Mouse (Mus musculus): ENCODE measurements at regions not wholly inside any gene's neighbourhood (a gene's known extent, or its start where the extent isn't known, plus 50 kb on each side); places are given as distances from the start of the nearest gene placed in this dataset.

DNA sequence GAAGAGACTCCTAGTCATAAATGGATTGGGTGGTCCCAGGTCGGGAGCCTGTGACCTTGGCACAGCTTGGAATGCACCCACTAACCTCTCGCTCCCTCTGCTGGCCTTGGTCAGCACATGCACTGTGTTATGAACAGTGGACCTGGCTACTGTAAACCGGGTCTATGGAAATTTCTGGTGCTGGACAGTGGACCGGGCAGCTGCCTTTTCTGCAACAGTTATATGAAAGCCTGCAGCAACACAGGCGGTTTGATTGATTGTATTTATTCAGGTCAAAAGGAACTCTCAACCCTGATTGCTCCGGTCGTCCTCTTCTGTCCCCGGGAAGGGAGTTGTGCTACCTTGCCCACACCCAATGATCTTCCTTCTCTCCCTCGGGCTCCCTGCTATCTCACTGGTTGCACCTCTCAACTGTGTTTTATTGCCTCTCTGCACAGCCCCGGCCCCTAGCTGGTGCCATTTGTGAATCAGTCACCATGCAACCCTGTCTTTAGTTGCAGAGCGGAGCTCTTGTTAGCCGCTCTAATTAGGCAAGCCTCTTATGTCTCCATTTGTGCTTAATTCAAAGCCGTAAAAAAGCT, 99.6 kb upstream of the Slc25a26 start:
- CTCF ChIA-PET: interaction anchor here (0.7 to 2.3 kb wide), 12 partner anchors 9 to 321 kb away, joined by 3 to 6 read pairs (median 3); no protein-coding TSS in a partner anchor
- no peaks in the 10 kb centered on the region for H3K27me3 ChIP-seq
- POLR2A ChIA-PET: no interaction called here
- ATAC-seq: peak; percentile 69
- TF ChIP-seq CTCF (IDR thresholded peaks at IDR 0.05): peak; percentile 94
- no peak for DNase-seq (ENCODE audit: low read depth, low spot score)
- in situ Hi-C loops (cut with MboI; ENCODE audit: low pct_unique_long_range_greater_than_20kb): loop anchor here (5.0 kb wide), 1 partner anchor 318 kb away; no protein-coding TSS in a partner anchor

DNA sequence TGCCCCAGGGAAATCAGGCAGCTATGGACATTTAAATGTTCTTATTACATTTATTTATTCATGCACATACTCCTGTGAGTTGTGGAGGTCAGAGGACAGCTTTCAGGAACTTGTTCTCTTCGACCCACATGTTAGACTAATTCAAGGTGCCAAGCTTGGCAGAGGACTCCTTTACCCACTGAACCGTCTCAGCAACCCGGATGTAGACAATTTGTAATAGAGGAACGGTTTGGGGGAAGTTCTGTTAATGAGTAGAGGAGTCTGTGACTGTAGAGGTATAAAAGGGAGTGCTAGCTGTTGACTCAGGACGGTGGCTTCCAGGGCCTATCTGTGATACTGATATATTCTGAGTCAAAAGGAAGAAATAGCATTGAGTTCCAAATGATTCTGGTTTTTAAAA, 107.4 kb upstream of the Magi1 start:
- ChIA-PET POLR2A (interaction anchor here (1.1 kb wide), 1 partner anchor 17 kb away, joined by 5 read pairs; no protein-coding TSS in a partner anchor), CTCF (interaction anchor here (1.2 kb wide), 1 partner anchor 16 kb away, joined by 3 read pairs; no protein-coding TSS in a partner anchor)
- DNase-seq (ENCODE audit: low read depth, low spot score) (peak; percentile 27), ATAC-seq (no peak)
- in situ Hi-C loops (cut with MboI; ENCODE audit: low pct_unique_long_range_greater_than_20kb): no loop called here
- H3K27me3 ChIP-seq: no peaks in the 10 kb centered on the region
- no peak for TF ChIP-seq CTCF (IDR thresholded peaks at IDR 0.05)

DNA sequence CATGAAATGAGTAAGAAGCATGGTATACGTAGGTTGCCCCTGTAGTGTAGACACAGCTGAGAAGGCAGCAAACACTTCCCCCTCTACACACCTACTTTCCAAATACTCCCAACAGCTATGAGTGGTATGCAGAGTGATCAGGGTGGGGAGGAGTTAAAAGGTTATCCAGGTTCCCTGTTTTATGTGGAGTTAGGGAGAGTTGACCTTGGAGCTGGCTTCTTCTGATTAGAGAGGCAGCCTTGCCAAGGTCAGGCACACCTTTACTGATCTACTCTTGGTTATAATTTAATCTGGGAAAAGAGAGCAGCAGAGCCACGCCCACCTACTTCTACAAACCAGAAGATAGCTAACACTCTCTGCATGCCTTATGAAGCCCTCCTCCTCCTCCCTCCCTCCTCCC, 106.7 kb upstream of the Magi1 start:
- DNase-seq (ENCODE audit: low read depth, low spot score) (no peak), ATAC-seq (no peak)
- H3K27me3 ChIP-seq: no peaks in the 10 kb centered on the region
- ChIA-PET POLR2A (interaction anchor here (0.7 to 1.1 kb wide), 2 partner anchors 18 to 150 kb away, joined by 5 to 8 read pairs; no protein-coding TSS in a partner anchor), CTCF (interaction anchor here (0.8 kb wide), 1 partner anchor 17 kb away, joined by 3 read pairs; no protein-coding TSS in a partner anchor)
- no peak for TF ChIP-seq CTCF (IDR thresholded peaks at IDR 0.05)
- in situ Hi-C loops (cut with MboI; ENCODE audit: low pct_unique_long_range_greater_than_20kb): no loop called here

DNA sequence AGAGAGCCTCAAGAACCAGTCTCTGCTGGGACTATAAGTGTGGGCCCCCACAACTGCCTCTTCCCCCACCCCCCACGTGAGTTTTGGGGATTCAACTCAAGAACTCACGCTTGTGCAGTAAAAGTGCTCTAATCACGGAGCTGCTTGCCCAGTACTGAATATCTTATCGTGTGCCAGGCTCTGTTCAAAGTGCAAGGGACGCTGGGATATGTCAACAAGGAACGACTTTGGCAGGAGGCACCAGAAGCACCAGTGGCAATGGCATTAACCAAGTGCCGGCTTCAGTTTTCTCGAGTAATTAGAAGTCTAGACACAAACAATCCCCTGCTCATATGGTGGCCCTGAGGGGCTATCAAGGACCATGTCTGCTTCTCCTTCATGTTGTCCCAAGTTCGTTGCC, 106.0 kb upstream of the Magi1 start:
- CTCF ChIA-PET: no interaction called here
- POLR2A ChIA-PET: interaction anchor here (0.7 kb wide), 2 partner anchors 81 to 149 kb away, joined by 5 to 8 read pairs; no protein-coding TSS in a partner anchor
- in situ Hi-C loops (cut with MboI; ENCODE audit: low pct_unique_long_range_greater_than_20kb): no loop called here
- ATAC-seq (no peak), DNase-seq (ENCODE audit: low read depth, low spot score) (no peak)
- no peaks in the 10 kb centered on the region for H3K27me3 ChIP-seq
- no peak for TF ChIP-seq CTCF (IDR thresholded peaks at IDR 0.05)

DNA sequence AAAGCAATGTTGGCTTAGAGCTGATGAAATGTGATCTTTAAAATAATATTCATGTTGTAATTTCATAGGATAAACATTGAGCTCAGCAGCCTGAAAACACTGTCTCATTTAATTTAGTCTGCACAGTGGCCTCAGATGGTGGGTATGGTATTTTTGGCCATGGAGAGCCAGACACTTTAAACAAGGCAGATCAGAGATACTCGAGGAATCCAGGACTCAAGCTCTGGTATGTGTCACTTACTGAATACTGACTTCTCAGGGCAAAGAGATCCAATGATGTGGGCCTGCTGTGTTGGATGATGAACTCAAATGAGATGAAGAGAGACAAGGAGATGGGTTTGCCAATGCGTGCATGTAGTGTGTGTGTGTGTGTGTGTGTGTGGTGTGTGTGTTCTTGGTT, 103.9 kb upstream of the Magi1 start:
- DNase-seq (ENCODE audit: low read depth, low spot score) (no peak), ATAC-seq (no peak)
- in situ Hi-C loops (cut with MboI; ENCODE audit: low pct_unique_long_range_greater_than_20kb): no loop called here
- H3K27me3 ChIP-seq: no peaks in the 10 kb centered on the region
- no peak for TF ChIP-seq CTCF (IDR thresholded peaks at IDR 0.05)
- CTCF ChIA-PET: interaction anchor here (1.3 kb wide), 1 partner anchor 13 kb away, joined by 3 read pairs; no protein-coding TSS in a partner anchor
- POLR2A ChIA-PET: no interaction called here

DNA sequence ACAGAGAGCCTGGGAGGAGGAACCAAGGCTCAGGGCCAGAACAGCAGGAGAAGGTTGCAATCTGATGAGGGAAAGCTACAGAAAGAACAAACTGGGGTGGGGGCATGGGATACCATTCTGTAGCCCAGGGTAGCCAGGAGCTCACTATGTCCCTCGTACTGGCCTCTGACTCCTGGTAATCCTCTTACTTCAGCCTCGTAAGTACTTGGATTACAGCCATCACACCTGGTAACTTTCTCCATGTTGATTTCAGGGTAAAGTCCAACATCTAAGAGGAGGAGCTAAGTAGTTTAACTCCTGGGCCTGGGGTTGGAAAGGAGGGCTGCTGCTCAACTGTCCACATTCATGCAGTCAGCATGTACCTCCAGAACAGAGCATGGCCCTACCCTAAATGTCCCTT, 101.8 kb upstream of the Magi1 start:
- no peaks in the 10 kb centered on the region for H3K27me3 ChIP-seq
- no peak for TF ChIP-seq CTCF (IDR thresholded peaks at IDR 0.05)
- CTCF ChIA-PET: no interaction called here
- POLR2A ChIA-PET: no interaction called here
- DNase-seq (ENCODE audit: low read depth, low spot score): no peak
- no peak for ATAC-seq
- in situ Hi-C loops (cut with MboI; ENCODE audit: low pct_unique_long_range_greater_than_20kb): no loop called here

DNA sequence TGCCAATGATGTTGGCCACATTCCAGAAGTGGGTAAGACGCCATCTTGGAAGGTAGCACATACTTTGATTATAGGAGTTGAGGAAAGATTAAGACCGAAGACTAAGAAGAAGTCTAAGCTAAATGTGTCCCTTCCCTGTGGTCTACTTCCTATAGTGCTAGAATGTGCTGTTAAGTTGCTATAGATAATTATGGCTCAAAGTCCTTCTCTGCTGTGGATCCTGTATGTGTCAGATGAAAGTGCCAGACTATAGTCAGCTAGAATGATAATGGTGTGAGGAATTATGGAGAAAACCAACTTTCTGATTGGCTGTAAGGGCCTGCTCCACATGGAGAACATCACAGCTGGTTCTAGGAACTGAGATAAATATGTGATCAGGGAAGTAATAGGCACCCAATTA, 86.3 kb upstream of the Magi1 start:
- TF ChIP-seq CTCF (IDR thresholded peaks at IDR 0.05): no peak
- no peak for DNase-seq (ENCODE audit: low read depth, low spot score)
- CTCF ChIA-PET: no interaction called here
- ATAC-seq: no peak
- POLR2A ChIA-PET: no interaction called here
- in situ Hi-C loops (cut with MboI; ENCODE audit: low pct_unique_long_range_greater_than_20kb): no loop called here
- no peaks in the 10 kb centered on the region for H3K27me3 ChIP-seq

DNA sequence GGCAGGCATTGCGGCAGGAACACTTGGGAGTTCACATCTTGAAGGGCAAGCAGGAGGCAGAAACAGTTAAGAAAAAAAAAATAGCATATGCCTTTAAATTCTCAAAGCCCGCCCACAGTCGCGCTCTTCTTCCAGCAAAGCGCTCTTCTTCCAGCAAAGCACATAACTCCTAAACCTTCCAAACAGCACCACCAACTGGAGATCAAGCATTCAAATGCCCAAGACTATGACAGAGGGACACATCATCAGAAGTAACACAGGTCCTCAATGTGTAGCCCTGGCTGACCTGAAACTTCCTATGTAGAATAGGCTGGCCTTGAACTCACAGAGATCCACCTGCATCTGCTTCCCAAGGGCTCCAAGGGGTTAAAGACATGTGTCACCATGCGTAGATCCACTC, 80.2 kb upstream of the Magi1 start:
- no peak for ATAC-seq
- CTCF ChIA-PET: no interaction called here
- in situ Hi-C loops (cut with MboI; ENCODE audit: low pct_unique_long_range_greater_than_20kb): no loop called here
- no peak for TF ChIP-seq CTCF (IDR thresholded peaks at IDR 0.05)
- POLR2A ChIA-PET: interaction anchor here (0.5 kb wide), 1 partner anchor 595 kb away, joined by 3 read pairs; no protein-coding TSS in a partner anchor
- no peak for DNase-seq (ENCODE audit: low read depth, low spot score)
- no peaks in the 10 kb centered on the region for H3K27me3 ChIP-seq

DNA sequence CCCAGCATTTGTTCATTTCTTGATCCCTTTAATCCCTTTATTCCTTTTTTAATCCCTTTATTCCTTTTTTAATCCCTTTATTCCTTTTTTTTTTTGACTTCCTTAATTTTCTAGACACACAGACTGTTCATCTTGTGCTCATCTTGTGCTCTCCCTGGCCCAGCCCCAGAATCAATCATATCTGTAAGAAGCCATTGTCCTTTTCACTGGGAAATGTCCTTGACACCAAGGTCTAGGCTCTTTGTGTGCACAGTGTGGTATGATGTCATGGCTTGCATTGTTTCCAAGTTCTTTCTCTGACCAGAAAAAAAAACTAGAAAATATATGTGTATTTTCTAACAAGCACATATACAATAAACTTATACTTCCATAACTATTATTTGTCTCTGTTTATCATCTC, 78.9 kb upstream of the Magi1 start:
- CTCF ChIA-PET: no interaction called here
- POLR2A ChIA-PET: no interaction called here
- in situ Hi-C loops (cut with MboI; ENCODE audit: low pct_unique_long_range_greater_than_20kb): no loop called here

DNA sequence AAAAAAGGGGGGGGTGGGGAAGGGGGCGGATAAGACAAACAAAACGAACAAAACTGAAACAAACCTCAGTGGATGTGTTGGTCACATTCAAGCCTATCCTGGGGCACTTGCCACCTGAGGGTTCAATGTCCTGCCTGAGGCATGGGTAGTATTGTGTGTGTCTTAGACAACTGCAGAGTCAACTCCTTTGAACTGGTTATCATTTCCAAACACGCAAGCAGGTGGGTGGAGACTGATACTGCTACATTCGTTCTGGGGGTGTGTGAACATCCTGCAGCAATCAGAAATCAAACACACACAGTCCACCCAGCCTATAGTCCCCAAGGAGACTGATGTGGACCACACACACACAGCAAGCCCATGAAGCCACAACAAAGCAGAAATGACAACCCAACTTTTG, 73.9 kb upstream of the Magi1 start:
- ChIA-PET POLR2A (no interaction called here), CTCF (no interaction called here)
- H3K27me3 ChIP-seq: no peaks in the 10 kb centered on the region
- DNase-seq (ENCODE audit: low read depth, low spot score) (no peak), ATAC-seq (no peak)
- no peak for TF ChIP-seq CTCF (IDR thresholded peaks at IDR 0.05)
- in situ Hi-C loops (cut with MboI; ENCODE audit: low pct_unique_long_range_greater_than_20kb): no loop called here

More for the DNA sequence above, 78.9 kb upstream of the Magi1 start:
- ATAC-seq: no peak
- no peaks in the 10 kb centered on the region for H3K27me3 ChIP-seq
- no peak for DNase-seq (ENCODE audit: low read depth, low spot score)
- TF ChIP-seq CTCF (IDR thresholded peaks at IDR 0.05): no peak

DNA sequence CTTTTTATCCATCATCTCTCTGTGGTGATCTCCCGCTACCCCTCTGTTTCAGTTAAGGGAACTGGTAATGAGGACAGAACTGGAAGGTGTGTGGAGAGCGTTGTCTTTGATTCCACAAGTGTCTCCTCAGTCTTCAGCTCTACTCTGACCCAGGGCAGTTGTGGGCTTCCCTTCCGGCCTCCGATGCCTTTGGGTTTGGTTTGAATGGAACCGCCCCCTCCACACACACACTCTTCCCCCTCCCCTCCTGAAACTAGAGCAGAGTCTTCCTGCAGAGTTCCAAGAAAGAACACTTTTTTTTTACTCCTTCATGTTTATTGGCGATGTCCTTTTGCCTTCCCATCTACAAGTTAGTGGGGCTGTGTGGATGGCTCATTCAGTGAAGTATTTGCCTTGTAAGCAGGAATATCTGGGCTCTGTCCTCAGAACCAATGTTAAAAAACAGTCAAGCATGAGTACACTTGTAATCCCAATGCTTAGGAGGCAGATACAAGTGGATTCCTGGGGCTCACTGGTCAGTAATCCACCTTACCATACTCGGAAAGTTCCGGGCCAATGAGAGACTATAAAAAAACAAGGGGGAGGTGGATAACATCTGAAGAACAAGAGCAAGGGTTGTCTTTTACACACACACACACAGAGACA, 70.9 kb upstream of the Magi1 start:
- POLR2A ChIA-PET: no interaction called here
- CTCF ChIA-PET: no interaction called here
- H3K27me3 ChIP-seq: no peaks in the 10 kb centered on the region
- TF ChIP-seq CTCF (IDR thresholded peaks at IDR 0.05): no peak
- ATAC-seq: peak; percentile 90
- in situ Hi-C loops (cut with MboI; ENCODE audit: low pct_unique_long_range_greater_than_20kb): no loop called here
- peak; percentile 57 for DNase-seq (ENCODE audit: low read depth, low spot score)
